Mouse (Mus musculus): Measurements from ENCODE around the gene Cd80.

Gene Cd80

DNA sequence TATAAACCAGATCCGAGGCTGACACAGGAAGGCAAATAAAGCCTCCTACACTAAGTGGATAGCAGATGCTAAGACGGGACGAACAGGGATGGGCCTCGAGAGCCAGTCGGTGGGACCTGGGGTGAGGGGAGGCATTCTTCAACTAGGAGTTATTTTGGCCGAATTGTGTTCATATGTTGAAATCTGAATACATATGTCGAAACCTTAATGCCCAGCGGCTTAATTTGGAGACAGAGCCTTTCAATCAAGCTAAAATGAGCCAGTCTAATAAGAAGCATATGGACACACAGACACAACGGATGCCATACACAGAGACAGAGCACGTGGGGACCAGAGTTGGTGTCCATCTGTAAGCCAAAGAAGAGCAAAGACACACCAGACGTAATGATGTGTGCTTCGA is 6.9 kb upstream of the Cd80 start:
- no peak for ATAC-seq (ENCODE audit: low TSS enrichment)

DNA sequence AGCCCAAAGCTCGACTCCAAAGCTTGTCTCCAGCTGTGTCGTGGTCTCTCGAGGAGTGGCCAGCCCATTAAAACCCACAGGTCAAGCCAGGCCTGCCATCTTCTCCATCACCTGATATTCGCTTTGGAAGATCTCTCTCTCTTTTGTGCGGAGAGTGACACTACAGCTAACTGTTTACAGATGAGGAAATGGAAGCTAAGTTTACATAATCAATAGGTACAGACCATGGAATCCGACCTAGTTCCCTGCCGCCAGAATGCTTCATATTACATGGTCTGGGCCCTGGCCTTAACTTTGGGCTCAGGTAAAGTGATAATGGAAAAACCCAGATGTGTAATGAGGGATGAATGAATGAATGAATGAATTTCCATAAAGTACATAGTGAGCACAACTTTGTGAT is 4.7 kb upstream of the Cd80 start:
- ATAC-seq (ENCODE audit: low TSS enrichment) = no peak

DNA sequence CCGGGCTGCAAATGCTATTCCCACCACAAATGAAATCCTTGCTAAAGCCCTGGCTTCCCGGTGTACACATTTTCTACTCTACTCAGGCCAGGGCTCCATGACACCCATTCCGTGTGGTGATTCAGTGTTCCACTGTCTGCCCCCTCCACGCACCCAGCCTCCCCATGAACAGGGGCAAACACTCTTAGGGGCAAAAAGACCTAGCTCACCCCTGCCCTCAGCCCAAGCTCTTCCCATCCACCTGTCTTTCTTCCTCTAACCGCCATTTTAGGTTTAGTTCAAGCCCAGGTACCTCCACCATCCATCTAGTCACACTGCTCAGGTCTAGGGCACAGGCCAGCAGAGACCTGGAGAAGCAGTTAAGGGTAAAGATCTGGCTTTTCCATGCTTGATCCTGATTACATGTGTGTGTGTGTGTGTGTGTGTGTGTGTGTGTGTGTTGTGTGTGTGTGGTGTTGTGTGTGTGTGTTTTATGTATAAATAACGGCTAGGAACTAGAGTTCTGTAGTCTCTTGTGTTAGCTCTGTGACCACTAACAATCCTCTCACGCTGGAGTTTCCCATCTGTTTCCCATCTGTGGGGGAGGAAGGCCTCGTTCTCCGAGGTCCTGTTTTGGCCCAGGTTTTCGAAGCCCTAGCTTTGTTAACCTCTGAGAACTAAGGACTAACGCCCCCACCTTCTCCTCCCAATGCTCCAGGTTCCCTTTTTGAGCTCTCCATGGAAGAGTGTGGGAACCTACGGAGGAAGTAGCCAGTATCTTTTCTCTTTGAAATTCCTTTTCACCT is 3.7 kb upstream of the Cd80 start:
- ATAC-seq (ENCODE audit: low TSS enrichment) = no peak

DNA sequence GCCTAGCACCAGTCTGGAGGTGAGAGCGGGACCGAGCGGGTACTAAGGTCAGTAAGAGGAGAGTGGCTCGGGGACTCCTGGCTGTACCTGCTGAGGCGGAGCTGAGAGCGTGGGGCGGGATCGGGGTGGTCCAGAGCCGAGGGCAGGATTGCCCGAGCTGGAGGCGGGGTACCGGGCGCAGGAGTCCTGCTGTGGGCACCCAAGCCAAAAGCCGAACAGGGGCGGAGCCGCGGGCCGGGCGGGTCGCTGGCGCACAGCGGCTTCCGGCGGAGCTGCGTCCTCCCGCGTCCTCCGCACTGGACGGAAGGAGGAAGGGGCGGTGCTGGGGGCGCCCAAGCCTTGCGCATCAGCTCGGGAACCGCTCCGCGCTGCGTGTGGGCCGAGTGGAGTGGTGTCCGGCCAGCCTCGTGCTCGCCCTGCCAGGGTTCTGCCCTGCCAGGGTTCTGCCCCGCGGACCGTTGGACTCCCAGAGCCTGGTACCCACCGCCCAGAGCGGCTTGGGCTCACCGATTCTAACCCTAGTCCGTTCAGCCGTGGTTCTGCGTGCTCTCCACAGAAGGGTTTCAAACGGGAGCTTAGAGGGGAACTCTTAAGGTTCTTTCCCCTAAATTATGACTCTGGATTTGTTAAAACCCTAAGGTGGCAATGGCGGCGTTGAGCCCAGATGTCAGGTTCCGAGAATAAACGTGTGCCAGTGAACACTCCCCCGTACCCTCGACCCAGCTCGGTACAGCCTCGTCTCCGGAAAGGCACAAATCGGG is 2.7 kb upstream of the Cd80 start, which contains the start of gene Adprh:
Gene Adprh, minus strand, starts transcription at position 262 of the 761 bp plus-strand sequence.
- peak; percentile 97 for ATAC-seq (ENCODE audit: low TSS enrichment)

DNA sequence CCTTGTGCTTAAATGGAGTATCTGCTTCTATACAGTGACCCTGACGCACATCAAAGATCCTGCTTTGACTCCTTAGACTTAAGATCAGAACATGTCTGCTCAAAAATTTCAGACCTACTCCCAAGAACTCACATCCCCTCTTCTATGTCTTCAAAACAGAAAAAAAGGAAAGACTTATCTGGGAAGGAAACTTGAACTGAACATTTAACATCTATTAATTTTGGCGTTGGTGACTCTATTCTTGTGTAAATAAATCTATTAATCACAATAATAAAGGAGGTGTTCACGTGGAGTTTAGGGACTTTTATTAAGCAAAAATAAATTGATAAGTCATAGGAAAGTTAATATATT is 2.2 kb upstream of the Cd80 start:
- ATAC-seq (ENCODE audit: low TSS enrichment) = no peak

DNA sequence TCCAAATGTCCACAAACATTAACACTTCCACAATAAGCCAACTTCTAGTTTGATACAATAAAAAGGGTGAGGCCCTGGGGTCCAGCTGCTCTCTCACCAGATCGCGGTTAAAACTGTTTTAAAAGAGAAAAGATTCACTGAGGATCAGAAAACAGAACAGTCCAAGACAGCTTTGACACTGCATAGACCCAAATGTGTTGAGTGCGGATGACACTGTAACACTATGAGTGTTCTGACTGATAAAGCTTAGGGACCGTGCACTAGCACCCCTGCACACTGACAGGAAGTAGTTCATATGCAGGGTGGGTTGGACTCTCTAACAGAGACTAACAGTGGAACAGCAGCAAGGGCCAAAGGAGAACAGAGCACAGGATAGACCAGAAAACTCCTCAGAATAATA is 1.4 kb upstream of the Cd80 start:
- no peak for ATAC-seq (ENCODE audit: low TSS enrichment)

DNA sequence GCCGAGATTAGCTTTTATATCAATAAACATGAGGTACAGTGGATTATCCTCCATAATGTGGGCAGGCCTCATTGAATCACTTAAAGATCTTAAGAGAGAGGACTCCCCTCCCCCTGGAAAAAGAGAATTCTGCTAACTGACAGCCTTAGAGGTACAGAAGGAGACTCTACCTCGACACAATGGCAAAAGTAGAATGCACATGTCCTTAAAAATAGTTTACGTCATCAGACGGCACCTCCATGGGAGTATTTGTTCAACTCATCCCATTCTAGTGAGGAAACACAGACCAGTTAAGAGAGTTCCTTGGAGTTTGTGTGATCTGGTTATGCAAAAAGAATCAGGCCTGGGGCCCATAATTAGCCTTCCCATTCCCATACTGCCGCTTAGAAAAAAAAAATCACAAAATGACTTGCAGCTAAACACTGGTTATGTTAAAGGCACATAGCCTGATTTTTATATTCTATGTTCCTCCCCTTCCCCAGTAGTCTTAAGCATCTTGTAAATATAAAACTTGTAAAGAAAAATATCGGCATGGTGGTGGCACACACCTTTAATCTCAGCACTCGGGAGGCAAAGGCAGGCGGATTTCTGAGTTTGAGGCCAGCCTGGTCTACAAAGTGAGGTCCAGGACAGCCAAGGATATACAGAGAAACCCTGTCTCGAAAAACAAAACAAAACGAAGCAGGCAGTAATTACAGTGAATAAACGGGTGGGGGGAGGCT is 667 bp upstream of the Cd80 start:
- ATAC-seq (ENCODE audit: low TSS enrichment) = no peak

DNA sequence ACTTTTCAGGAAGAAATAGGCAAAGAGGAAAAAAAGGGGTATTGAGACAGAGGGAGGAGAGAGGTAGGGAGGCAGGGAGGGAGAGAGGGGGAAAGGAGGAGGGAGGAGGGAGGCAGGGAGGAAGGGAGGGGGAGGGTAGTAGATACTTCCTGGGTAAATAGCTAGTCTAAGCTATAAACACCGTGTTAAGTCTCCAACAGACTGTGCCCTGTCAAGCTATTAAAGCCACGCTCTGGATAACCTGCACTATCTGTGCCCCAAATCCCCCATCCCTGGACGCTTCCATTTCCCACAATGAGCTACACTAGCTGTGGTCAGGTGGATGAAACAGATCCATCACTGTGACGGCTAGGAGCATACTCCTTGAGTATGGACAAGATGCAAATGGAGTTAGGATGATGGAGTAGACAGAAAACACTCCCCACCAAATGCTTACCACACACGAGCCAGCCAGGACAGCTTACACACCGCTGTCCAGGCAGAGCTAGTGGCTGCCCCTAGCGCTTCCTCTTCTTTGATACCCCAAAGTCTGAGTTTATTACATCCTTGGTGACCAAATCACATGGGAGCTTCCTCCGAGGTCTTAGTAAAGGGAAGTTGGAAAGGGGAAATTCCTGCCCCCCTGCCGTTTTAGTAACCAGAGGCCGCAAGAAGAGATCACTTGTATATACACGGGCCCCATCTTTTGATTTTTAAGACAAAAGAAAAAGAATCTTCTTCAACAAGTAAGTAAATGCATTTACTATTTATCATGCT is 1.6 kb downstream of the Cd80 start:
- ATAC-seq (ENCODE audit: low TSS enrichment) = no peak

DNA sequence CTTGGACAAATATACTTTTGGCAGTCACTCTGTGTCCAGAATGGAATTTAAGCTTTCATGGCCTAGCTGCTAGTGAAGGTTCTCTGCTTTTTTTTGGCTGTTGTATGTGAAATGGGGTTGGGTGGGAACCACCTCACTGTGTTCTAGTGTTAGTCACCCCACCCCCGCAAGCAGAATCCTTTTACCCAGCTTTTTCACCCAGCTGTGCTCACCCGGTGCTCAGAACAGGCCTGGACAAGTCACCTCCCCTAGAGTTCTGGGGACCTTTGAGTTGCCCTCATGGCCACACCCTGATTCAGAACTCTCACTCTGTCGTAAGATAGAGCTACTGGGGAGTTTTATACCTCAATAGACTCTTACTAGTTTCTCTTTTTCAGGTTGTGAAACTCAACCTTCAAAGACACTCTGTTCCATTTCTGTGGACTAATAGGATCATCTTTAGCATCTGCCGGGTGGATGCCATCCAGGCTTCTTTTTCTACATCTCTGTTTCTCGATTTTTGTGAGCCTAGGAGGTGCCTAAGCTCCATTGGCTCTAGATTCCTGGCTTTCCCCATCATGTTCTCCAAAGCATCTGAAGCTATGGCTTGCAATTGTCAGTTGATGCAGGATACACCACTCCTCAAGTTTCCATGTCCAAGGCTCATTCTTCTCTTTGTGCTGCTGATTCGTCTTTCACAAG is 3.4 kb downstream of the Cd80 start:
- no peak for ATAC-seq (ENCODE audit: low TSS enrichment)

DNA sequence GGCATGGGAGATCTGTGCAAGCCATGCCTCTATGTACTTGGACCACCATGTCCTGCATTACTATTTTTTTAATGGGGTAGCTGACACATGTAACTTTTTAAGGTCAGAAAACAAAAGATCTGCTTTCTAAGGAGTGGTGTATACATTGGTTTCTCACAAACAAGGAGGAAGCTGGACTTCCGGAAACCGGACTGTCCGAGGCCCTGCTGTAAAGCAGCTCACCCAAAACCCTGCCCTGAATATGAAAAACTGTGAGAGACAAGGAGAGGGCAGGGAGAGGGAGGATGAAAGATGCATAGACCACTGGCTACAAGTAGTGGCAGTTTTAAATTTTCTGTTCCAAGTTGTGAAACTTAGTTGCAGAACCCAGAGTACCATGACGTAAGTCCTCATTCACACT is 4.6 kb downstream of the Cd80 start:
- ATAC-seq (ENCODE audit: low TSS enrichment) = no peak

DNA sequence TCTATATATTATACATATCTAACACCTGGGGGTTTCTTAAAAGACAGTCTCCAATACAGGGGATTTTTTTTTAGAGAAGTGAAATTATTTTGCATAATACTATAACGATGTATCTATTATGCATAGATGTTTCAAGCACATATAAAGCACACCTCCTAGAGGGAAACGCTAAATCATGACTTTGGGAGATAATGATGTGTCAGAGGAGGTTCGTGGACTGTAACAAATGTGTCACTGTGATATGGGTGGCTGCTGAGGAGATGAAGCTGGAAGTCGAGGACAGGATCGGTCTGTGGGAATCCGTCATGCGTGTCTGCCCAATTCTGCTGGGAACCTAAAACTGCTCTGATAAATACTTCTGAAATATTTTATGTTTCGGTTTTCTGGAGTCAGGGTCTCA is 6.4 kb downstream of the Cd80 start:
- no peak for ATAC-seq (ENCODE audit: low TSS enrichment)

DNA sequence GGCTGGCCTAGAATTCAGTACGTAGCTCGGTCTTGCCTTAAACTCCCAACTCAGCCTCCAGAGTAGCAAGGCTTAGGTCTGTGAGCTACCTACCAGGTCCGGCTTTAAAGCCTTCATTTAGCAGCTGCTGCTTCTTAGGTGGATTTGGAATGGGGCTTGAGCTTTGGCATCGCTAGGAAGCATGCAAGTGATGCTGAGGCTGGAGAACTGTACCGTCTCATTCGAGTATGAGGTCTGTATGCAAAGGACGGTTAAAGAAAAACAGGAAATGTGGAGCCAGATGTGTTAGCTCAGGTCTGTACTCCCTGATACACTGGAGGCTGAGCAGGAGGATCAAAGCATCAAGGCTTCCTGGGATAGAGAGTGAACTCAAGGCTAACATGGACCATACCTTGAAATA is 6.8 kb downstream of the Cd80 start:
- ATAC-seq (ENCODE audit: low TSS enrichment) = no peak

DNA sequence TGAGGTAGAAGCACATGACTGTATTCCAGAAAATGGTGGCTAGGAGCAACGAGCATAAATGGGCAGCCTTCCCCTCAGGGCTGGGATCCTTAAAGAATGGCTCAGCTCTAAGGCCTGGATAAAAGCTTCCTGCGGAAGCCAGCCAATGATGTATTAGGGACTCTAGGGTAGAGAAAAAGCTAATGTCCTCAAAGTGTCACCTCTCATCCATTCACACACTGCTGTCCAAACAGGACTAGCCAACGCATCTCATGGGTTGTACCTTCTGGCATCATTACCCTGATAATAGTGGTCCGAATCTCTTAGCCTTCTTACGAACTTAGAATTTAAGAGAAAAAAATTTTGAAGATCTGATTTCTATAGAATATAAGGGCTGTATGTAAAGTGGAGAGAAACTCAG is 7.9 kb downstream of the Cd80 start:
- no peak for ATAC-seq (ENCODE audit: low TSS enrichment)

DNA sequence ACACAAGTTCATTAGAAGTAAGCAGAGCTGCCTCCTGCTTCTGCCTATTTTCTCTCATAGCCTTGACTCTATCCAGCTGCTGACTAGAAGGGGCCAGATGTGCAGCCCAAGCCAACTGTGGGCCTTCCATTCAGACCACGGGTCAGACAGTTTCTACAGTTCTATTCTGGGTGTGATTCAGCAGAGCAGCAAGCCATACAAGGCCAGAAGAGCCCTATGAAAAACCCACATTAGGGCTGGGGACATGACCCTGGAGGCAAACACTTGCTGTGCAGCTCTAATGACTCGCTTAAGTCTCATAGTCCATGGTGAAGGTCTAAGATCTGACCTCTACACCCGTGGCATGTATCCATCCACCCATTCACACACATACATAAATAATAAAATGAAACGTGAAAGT is 10.7 kb downstream of the Cd80 start:
- ATAC-seq (ENCODE audit: low TSS enrichment) = no peak

DNA sequence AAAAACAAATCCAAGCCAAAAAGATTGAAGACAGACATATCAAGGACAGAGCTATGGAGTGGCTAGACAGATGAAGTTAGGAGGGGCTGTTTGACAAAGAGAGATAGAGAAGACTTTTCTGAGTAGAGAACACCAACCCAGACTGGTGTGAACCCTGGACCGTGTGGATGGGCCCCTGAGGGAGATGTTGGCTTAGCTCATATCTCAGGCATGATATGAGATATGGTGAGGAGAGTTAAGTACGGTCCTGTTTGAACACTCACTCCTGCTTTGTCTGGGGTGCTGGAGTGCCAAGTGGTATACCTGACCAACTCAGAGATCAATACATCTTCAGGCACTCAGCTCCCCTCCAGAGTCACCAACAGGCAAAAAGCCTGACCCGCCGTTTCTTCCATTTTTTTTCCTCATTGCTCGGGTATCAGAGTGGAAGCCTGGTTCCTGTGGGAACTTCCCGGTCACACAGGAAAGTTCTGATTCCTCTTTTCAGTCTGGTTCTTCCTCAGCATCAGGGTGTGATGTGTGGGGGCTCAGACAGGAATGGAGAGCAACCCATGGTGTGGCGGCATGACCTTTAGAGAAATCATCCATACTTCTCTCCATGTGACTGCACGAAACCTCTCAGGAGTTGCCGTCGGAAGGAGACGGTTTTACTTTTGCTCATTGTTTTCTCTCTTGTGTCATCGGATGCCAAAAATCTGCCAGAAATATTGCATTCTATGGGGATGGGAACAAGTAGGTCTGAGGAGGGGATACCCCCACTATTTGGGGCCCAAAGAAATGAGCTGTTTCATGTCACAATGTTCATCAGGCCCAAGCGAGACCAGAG is 11.9 kb downstream of the Cd80 start:
- no peak for ATAC-seq (ENCODE audit: low TSS enrichment)

DNA sequence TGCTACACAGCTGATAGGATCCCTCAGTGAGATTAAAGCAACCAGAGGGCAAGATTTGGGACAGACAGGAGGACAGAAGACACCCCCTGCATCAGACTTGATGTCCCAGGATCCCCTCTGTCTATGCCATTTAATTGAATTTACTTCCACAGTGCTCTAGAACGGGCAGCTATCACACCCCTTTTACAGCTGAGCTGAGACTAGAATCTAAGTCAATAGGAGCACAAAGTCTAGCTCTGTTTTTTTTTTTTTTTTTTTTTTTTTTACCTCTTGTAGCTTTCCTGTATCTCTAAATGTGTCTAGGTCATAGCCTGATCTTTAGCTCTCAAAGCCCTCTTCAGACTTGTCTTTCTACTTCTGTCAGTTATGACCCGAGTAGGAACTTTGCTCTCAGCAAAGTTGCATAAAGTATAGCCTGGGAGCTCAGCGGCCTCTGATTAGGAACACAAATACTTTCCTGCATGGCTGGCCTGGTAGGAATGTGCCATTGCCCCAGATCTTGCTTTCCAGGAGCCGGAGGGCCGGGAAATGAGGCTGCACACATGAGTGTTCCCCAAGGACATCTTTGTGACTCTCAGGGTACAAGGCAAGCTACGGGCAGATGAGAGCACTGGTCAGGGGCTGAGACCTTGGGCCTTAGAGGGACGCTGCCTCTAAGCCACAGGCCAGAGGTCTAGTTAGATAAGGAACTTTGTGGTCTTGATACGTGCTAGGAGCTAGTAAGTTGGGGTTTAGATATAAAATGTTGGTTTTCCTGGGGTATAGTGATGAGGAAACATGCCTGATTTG is 12.8 kb downstream of the Cd80 start:
- no peak for ATAC-seq (ENCODE audit: low TSS enrichment)

DNA sequence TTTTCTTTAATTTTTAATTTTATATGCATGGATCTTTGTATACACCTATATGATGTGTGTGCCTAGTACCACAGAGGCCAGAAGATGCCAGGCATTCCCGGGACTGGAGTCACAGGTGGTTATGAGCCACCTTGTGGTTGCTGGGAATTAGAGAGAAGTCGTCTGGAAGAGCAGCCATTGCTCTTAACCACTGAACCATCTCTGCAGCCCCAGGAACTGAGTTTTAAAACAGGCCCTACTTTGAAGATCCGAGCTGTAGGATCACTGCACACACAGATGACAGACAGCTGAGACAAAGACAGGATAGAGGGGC is 13.3 kb downstream of the Cd80 start:
- no peak for ATAC-seq (ENCODE audit: low TSS enrichment)

DNA sequence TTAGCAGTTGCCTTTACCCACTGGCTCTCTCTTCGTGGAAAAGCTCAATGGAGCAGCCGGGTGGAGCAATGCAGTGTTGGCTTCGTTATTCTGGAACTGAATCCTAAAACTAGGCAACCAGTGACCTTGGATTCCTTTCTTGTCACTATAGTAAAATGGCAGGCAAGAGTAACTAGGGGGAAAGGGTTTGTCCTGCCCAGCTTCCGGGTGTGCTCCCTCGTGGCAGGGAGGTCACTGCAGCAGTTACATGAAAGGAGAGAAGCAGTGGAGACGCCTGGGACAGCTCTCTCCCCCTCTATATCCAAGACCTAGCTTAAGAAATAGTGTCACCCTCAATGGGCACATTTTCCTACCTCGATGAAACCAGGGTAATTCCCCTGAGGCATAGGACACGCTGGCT is 14.1 kb downstream of the Cd80 start:
- ATAC-seq (ENCODE audit: low TSS enrichment) = no peak

DNA sequence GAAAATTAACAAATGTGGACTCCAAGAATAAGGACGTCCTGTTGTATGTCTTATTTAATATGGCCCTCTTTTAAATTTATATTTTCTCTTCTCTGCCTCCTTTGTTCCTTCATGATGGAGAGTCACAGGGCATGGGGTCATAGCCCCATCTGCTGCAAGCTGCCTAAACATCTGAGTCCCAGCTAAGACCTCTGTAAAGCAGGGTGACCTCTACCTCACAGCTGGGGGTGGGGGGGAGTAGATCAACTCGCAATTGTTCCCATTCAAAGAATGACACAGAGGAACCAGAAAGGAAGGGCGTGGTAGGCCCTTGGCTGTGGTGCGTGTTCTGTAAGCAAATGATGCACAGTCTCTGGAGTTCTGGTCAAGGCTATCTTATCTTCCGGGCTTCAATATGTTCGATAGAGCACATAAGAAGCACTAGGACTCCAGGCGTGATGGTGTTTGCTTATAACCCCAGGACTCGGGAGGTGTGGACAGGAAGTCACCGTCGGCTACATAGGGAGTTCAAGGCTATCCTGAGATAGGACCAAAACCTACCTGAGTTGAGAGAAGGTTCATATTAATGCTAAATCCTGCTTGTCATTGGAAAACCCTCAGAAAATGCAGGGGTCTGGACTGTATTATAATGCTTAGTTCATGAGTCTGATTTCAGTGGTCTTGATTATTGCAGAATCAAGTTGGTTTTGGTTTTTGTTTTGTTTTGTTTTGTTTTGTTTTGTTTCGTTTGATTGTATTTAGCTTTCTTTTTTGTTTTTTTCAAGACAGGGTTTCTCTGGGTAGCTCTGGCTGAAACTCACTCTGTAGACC is 16.5 kb downstream of the Cd80 start:
- ATAC-seq (ENCODE audit: low TSS enrichment) = no peak
